Mouse (Mus musculus) stomach, postnatal 0 days (tissue): ENCODE data around the gene Amn.

ENCODE experiments used
- CTCF ChIP-seq: IDR thresholded peaks from 2 replicates; pipeline ENCODE4 v1.5.1; 2016; ENCODE audit warnings: antibody characterized with exemption, low read depth, mild to moderate bottlenecking, moderate library complexity
- EP300 ChIP-seq: optimal IDR thresholded peaks from 2 replicates; pipeline ENCODE3; 2016; ENCODE audit warnings: antibody characterized with exemption

- TF ChIP-seq CTCF = no peak
- TF ChIP-seq EP300 = no peak
Observed at GRCm38 (mm10) chr12:111230793-111231192, 40.1 kb upstream of the Amn start.
